Mouse (Mus musculus): ENCODE results near the gene Myo5a.

DNA sequence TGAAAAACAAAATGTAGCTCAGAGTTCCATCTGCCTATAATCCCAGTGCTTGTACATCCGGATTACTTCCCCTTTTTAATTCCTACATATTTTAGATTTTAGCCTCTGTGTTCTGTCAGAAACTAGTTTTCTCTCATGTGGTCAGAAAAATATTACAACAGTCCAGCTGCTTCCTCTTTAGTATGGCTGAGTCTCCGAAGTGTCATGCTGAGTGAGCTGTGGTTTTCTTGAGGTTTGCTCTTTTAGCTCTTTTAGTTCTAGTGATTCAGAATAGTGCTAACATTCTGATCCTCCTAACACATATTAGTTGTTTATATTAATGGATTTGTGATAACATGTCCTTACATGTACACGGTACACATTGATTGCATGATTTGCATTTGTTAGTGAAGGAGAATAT lies 23.9 kb downstream of the Myo5a start:
- TF ChIP-seq CTCF (IDR thresholded peaks at IDR 0.05; ENCODE audit: borderline replicate concordance, insufficient read depth, low read depth, low read length) = no peak
- TF ChIP-seq POLR2A (IDR thresholded peaks at IDR 0.05; ENCODE audit: borderline replicate concordance, insufficient read depth, low read length) = no peak

Data from cerebellum, adult 2 months (tissue).